Mouse (Mus musculus) spleen, postnatal 14 days (tissue): Measurements from ENCODE around the gene Angptl2.
"Not testable (repeated sequence)": the region's sequence is repeated elsewhere in the genome, so short reads cannot be mapped to it uniquely, and the experiment has no call there.

Experiments used
- DNase-seq, 2 experiments: peaks; one replicate each; pipeline ENCODE4 v3.0.0; 2021 to 2022; ENCODE audit warnings: low spot score in 2 of 2

Angptl2 gene

GRCm38 (mm10) chr2:33200368-33201068 is 15.4 kb upstream of the Angptl2 start:
- DNase-seq = no peak

GRCm38 (mm10) chr2:33203284-33203683 is 12.6 kb upstream of the Angptl2 start:
- DNase-seq = no peak

- no peak for DNase-seq
These were observed 10.9 kb upstream of the Angptl2 start for GRCm38 (mm10) chr2:33204980-33205379.

DNA sequence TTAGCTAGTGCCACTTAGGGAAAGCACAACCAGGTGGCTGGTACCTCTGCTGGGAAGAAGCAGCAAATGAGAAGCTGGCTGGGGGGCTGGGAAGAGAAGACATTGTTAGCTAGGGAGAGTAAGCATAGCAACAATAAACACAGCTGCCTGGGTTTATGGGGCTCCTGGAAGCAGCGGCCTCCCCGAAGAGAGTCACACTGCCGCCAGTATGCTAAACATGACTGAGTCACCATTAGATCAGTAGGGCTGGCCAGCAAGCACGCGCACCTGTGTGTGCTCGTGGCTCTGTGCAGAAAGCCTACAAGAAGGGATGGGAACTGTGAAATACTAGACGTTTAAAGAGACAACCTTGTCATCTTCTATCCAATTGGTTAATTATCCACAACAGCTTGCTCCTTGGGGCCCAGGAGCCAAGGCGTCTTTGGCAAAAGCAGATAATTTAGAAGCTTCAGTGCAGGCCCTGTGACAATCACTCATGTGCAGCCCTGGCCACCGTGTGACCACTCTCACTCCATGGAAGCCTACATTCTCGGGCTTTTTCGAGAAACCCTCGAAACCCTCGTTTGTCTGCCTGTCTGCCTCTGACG is 9.8 kb upstream of the Angptl2 start:
- no peak for DNase-seq

DNA sequence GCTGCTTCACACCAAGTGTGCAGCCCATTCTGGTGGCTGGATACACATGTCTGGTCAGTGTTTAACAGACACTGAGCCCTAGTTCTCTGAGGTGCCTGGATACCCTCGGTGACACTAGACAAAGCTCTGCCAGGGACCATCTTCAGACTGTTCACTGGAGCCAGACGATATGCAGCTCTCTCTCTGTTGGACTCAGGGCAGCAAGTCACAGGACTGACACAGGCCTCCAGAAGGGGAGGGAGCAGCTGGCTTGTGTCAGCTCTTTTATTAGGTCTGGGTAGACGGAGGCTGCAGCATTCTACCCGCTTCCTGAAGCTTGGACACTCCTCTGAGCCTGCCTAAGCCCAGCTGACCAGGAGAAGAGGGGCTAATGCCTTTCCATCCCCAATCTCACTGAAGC is 8.8 kb upstream of the Angptl2 start:
- no peak for DNase-seq

GRCm38 (mm10) chr2:33208134-33208533 is 7.7 kb upstream of the Angptl2 start:
- DNase-seq = no peak

GRCm38 (mm10) chr2:33210841-33211240 is 5.0 kb upstream of the Angptl2 start:
- no peak for DNase-seq

DNA sequence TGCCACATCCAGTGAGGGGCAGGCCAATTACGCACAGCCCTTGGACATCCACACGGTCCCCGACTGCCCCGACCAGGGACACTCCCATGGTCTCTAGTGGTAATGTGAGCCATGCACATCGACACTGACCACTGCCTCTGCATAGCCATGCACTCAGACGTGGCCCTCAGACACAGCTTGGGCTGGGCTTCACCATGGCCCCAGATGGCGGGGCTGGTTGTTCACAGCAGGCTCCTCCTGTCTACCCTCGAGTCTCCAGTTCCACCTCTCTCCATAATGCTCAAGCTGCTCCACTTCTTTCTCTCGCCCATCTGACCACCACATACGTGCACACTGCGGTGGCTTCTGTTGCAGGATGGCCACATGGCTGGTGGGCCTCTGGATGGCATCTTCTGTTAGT is 4.6 kb upstream of the Angptl2 start:
- DNase-seq = not testable (repeated sequence)

- DNase-seq = no peak
These were observed 631 bp upstream of the Angptl2 start for GRCm38 (mm10) chr2:33215177-33215699.

- no peak for DNase-seq
These were observed 966 bp downstream of the Angptl2 start for GRCm38 (mm10) chr2:33216645-33217424.

GRCm38 (mm10) chr2:33217425-33217794 is 1.5 kb downstream of the Angptl2 start:
- DNase-seq = no peak

DNA sequence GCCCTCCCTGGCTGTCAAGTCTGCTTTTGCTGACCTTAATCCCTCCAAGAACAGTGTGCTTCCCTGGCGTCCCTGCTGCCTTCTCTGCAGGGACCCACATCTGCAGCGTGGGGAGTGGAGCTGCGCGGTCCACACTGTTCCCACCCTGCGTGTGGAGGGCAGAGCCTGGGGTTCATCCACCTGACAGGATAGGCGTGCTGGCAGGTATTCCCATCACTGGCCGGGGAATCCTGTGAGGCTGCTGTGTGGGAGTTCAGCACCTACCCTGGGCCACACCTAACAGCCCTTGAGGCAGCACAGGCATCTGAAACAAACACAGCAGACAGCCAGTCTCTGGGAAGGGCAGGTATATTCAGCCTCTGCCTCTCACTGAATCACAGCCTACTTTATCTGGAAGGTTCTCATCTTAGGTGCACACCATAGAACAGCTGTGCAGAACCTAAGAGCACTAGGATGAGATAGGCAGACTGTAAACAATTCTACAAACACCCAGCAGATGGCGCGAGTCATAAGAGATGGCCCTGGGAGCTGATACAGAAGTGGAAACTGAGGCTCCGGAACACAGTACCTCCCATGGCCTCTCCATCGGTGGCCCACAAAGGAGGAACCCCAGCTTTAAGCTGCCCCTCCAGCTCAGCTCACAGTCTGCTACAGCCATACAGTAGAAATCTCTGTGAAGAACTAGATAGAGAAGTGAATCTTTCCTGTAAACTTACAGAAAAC is 3.2 kb downstream of the Angptl2 start:
- no peak for DNase-seq

DNA sequence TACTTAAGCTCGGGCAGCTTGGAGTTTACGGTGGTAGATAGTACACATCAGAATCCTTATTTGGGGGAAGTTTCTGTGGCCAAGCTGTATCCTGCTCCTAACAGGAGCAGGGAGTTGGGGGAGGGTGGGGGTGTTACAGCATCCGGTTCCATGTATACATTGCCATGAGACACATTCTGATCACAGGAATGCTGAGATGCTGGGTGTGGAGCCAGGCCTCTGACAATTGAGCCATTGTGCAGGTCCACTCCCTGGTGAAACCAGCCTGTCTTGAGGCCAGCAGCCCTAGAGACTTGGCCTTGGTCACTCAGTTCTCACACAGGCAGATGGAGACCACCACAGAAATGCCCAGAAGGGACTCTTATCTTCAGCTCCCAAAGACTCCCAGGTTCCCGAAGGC is 3.8 kb downstream of the Angptl2 start:
- DNase-seq = no peak

GRCm38 (mm10) chr2:33220246-33220645 is 4.4 kb downstream of the Angptl2 start:
- no peak for DNase-seq

DNA sequence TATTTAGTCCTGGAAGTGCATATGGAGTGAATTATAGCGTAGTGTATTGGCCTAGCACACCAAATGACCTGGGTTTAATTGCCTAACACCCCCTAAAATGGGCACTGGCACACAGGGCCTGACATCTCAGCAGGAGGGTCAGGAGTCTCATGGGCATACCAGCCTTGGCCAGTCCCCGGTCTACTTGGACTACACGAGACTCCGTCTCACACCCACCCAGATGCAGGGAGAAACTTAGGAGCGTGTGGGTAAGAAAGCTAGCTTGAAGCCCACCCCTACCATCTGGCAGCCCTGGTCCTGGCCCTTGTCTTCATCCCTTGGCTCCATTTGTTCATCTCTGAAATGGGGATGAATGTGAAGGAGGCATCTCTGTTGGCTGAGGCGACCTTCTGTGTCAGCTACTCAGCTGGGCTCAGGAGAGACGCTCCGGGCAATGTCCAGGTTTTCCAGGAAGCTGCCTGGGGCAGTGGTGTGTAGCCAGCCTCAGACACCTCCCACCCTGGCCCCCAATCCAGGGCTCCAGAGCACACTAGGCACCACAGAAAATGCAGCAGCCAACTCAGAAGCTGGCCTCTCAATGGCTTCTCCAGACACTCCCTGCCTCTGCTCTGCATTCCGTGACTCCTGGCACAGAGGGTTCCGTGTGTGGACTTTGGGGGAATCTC is 4.9 kb downstream of the Angptl2 start:
- no peak for DNase-seq

- no peak for DNase-seq
These were observed 5.6 kb downstream of the Angptl2 start for GRCm38 (mm10) chr2:33221339-33221900.

- DNase-seq = no peak
These were observed 6.6 kb downstream of the Angptl2 start for GRCm38 (mm10) chr2:33222480-33222879.

- no peak for DNase-seq
These were observed 7.9 kb downstream of the Angptl2 start for GRCm38 (mm10) chr2:33223656-33224358.

DNA sequence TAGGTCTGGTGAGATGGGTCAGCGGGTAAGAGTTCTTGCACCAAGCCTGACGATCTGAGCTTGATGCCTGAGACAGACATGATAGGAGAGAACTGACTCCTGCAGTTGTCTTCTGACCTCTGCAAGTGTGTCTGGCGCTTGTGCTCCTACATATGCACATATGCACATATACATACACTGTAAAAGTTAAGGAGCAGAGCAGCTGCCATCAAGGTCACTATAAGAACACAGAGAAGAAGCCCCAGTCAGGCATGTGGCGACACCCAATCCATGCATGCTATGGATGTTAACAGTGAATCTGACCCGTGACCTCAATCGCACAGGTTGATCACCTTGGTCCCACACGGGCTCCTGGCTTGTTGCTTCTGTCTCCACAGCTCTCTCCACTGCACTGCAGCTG is 10.1 kb downstream of the Angptl2 start:
- DNase-seq = no peak

- DNase-seq = no peak
These were observed 12.2 kb downstream of the Angptl2 start for GRCm38 (mm10) chr2:33228077-33228476.

DNA sequence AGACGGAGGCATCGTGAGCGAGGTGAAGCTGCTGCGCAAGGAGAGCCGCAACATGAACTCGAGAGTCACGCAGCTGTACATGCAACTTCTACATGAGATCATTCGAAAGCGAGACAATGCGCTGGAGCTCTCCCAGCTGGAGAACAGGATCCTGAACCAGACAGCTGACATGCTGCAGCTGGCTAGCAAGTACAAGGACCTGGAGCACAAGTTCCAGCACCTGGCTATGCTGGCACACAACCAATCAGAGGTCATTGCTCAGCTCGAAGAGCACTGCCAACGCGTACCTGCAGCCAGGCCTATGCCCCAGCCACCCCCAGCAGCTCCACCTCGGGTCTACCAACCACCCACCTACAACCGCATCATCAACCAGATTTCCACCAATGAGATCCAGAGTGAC is 12.7 kb downstream of the Angptl2 start:
- no peak for DNase-seq
